Mouse (Mus musculus): ENCODE results near the gene Fgfr3.

Fgfr3 gene

DNA sequence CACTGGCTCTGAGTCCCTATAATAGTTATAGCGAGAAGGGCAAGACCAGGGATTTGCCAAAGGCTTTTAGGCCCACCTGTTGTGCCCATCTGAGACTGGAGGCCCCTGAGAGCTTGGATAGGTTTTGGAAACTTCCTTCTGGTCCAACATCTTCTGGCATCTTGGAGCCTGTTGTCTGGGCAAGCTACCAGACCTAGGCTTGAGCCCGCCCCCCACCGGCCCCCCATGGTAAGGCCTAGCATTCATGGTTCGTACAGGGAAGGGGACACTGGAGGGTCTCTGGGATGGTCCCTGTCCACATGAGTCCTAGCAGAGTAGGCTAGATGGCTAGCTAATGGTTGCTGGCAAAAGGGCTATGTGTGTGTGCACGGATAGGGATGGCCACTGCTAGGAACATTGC, 22.8 kb upstream of the Fgfr3 start:
- DNase-seq: no peak

DNA sequence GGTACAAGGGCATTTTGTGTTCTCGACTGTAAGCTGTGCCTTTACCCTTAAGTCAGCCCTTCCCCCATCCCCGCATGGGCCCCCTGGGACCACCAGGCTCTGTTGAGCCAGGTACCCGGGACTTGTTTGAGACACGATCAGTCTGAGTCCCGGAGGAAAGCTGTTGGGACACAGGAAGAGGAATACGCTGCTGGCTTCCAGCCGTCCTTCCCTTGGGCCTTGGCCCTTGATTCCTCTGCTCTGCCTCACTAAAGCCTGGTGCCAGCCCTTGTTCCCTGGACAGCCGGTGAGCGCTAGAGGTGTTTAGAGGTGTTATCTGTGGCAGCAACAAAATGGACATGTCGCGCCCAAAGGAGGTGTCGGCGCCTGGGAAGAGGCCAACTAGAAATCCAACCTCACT, 21.5 kb upstream of the Fgfr3 start:
- no peak for DNase-seq

DNA sequence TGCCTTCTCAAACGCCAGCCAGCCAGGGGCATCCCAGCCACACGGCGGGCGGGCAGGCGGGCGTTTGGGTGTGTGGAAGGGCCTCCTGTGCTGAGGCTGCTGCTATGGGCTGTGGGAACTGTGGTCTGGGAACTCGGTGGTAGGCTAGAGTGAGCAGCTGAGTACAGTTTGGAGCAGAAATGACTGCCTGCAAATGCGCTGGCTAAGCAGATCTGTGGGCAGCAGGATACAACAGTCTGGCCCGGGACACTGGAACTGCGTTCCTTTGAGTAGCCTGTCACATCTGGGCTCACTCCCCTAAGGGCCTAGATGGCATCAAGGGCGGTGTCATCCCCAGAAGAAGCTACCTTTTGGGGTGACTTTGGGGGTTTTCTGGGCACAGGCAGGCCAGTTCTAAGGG, 19.6 kb upstream of the Fgfr3 start:
- DNase-seq: no peak

DNA sequence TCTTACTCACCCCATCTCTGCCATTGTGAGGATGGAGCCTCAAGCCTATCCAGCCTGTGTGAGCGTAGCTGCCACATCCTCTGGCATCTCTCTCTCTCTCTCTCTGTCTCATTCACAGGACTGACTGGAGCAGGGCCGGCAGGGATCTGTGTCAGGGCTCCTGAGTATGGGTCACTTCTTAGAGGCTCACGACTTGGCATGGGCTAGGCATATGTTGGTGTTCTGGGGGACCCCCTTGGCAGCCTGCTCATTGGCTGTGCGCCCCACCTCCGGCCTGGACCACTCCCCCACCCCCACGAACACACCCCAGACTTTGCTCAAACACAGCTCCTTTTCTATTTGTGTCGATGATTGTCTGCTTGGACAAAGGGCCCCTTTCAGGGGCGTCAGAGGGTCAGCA, 17.5 kb upstream of the Fgfr3 start:
- DNase-seq: no peak

DNA sequence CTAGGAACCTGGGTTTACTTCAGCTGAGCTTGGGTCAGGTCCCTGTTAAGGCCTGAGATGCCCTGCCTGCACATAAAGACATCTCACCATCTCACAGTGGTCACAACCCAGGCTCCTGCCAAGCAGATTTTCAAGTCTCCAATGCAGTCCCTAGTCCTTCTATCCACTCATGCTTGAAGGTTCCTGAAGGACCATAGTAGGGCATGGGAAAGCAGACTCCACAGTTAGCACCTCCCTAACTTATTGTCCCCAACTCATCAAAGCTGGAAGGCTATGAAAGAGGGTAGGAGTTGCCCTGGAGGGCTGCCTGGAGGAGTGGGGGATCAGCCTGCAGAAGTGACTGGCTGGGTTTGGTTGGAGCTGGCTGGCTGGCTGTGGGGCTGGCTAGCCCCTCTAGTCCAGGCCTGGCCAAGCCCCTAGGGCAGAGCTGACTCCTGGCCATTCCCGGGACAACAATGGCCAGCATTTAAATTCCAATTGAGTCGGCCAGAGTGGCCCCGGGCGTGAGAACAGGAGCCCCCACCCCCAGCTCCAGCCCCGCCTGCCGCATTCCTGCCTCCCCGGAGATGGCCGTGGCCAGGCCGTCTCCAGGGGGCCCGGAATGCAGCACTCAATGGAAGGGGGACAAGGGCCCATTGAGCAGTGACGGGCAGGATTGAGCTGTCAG, 16.4 kb upstream of the Fgfr3 start:
- DNase-seq: no peak

DNA sequence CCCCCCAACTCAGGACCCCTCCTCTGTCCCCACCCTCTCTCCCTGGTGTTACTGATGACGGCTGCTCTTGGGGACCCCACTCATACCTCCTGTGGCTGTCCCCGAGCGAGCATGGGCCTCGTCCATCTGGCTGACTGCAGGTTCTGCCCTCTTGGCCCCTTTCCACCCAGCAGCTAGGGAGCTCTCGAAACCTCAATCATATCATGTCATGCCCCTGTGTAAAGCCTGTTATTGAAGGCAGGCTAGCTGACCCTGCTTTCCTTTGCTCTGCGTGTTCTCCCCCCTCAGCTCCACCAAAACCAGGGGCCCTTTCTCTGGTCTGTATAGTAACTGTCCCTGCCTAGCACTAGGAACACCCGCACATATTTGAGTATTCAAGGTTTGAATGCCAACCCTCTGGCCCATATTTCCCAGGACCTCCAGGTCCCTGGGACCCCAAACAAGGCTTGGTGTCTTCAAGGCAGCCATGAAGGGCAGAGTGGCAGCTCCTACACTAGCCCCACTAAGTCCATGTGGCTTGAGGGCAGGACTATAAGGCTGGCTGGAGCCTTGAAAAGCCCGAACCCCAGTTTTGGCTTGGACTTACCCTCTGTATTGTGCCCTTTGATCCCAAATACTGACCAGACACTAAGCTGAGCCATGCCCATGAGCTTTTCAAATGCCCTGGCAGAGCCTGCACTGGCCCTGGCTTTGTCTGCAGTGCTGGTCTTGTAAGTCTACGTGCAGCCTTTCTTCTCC, 15.7 kb upstream of the Fgfr3 start:
- no peak for DNase-seq

DNA sequence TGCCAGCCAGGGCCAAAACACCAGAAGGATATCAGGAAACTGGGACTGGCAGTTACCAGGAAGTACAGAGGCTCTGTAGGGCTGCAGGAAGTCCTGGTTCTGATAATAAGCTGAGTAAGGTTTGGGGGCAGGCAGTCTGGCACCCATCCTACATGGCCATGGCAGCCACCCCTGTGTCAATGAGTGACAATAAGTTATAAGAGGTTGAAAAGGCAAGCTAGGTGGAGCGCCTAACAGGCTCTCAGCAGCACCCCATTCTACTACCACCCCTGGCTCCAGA, 15.2 kb upstream of the Fgfr3 start:
- DNase-seq: peak; percentile 51

DNA sequence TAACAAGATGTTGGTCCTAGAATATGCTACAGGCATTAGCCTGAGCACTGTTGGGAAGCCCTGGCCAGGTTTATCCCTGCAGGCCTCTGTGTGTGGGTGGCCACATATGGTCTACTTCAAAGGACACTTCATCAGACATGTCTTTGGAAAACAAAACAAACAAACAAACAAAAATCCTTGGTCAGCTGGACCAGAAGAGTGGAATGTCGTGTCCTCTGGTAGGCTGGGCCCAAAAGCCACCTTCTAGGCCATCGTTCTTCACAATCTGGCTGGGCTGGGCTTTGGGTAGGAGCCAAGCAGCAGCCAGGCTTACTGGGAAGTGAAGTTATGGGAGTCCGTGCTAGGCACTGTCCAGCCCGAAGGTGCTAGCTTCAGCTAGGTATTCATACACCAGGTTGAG, 14.3 kb upstream of the Fgfr3 start:
- DNase-seq: peak; percentile 53

DNA sequence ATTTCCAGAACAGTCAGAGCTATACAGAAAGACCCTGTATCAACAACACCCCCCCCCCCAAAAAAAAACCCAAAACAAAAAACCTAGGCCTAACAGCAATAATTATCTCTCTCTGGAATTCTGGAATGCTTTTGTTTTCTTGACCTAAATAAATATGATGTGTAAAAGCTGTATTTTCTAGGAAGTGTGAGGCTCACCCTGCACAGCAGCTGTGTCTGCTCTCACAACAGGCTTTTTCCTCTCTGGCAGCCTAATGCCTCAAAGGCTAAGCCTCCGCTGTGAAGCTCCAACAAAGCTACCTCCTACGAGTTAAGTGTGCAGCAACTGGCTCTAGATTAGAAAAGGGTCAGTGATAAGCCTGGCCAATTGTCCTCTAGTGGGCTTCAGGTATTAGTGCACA, 12.4 kb upstream of the Fgfr3 start:
- peak; percentile 52 for DNase-seq

DNA sequence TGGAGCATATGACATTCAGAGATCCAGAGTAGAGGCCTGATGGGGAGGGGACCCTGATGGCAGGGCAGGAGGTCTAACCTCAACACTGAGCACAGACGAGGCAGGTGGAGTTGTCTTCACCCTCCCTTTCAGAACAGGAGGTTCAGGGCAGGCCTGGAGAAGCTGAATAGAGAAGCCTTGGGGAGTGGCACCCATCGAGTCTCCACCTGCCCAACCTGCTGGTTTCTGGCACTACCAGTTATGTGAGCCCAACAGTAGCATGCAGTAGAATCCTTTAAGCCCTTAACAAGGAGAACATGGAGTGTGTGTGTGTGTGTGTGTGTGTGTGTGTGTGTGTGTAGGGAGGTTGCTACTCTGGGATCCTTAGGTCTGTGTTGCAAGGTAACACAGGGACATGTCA, 8.9 kb upstream of the Fgfr3 start:
- no peak for DNase-seq

DNA sequence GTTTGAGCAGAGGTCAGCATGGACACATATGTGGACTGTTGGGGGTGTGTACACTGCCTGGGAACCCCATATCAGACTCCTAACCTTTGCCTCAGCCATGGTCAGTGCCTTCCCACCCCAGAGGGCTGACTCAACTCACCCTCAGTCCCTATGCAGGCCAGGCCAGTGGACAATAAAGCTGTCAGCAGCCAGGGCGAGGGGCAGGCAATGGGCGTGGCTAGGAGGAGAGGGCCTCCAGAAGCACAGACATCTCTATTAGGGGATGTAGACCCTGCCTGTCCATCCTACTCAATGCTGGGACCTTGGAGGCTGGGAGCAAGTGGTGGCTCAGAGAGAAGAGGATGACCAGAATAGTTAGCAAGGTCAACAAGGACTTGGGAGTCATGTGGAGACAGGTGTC, 6.3 kb upstream of the Fgfr3 start:
- no peak for DNase-seq

DNA sequence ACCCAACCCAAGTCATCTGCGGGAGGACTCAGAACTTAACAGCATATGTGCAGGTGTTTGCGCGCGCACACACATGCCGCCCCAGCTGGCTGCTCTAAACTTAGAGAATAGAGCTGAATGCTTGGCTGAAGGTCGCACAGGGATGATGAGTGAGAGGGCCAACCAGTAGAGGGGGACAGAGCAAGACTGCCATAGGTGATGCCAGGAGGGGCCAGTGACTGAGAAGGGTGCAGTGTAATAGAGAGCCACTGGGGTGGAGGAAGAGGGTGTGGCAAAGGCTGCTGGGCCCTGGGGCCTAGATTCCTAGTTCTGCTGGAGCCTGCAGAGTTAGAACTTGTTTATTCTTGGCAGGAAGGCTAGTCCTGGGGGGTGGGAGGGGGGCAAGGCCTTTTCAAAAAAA, 5.0 kb upstream of the Fgfr3 start:
- DNase-seq: peak; percentile 44

DNA sequence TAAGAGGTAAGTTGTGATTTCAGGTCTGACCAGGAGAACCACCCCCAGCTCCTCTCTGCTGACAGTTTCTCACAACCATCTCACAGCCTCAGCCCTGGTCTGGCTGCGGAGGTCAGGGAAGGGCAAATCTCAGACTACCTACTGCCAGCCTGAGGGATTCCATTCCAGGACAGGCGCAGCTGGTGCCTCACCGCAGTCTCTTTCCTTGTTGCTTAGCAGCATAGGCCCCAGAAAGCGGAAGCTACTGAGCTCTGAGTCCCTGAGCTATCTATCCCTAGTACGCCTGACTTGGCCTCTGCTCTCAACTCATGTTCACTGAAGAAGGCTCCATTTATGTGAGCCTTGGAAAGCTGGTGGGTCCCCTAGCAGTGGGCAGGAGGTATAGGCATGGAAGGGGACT, 3.0 kb upstream of the Fgfr3 start:
- no peak for DNase-seq

DNA sequence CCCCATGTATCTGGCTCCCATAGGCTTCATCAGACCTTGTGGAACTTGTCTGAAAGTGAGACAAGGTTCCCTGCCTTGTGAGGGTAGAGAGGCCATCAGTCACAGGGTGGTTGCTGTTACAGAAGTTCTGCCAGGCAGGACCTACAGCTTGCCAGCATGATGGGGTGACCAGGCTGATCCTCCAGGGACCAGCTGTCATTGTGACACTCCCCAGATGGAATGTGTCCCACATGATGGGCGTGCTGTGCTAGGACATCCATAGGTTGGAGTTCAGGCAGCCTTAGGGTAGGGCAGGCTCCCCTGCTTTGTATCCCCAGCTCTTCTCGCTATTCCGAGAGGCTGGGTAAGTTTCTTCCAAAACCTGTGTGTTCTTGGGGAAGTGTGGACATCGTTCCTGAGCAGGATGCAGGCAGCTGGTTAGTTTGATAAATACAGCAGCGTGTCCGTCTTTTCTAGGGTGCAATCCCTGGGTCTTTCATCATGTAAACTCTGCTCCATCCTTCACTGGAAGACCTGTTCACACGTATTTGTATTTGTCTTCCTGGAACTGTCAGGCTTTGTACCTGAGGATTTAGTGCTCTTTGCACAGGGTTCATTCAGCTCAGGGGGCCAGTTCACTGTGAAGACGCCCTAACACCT, 503 bp upstream of the Fgfr3 start:
- no peak for DNase-seq

DNA sequence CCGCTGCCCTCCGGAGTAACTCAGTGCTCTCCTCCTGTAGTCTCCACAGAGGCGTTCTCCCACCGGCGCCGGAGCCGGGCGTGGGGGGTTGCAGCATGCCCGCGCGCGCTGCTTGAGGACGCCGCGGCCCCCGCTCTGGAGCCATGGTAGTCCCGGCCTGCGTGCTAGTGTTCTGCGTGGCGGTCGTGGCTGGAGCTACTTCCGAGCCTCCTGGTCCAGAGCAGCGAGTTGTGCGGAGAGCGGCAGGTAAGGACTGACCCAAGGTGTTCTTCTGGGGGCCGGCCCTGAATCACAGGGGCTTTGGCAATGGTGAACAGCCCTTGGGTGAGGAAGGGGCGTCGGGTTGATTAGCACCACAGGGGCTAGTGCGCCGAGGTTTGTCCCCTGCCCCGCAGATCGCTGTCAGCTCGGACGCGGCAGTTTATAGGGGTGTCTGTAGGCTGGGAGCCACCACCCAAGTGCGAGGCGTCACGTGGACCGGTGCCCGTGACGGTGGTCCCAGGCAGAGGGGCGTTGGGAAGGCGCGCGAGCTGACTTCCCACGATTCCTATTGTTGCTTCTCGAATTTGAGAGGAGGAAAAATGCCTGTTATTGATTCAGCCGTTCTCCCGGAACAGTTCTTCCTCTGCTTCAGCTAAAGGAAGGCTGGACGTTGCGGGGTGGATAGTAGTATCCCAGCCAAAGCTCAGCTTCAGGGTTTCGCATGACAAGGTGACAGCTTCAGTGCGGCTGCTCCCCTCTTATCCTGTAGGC, 968 bp downstream of the Fgfr3 start:
- DNase-seq: peak; percentile 32

DNA sequence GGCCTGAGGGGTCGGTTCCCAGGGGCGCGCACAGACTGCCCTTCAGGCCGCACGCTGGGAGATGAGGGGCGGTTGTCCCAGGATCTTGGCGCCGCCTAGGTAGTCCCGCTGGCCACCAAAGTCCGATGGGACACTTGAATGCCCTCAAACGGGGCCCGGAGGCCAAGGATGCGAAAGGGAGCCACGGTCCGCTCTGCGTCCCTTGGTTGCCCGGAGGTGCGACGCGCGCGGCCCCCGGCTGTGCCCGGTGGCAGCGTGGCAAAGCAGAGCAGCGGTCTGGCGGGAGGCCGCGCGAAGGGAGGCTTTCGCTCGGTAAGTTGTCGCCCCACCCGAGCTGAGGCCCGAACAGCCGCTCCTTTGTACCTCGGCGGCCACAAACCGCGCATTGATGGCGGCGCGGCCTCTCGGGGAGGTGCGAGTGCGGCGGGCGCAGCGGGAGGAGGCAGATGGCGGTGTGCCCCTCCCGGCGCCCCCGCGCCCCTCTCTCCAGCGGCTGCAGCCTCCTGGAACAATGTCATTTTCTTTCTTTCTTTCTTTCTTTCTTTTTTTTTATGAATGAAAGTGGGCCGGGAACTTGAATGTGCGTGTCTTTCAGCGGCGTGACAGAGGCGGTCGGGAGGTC, 1.7 kb downstream of the Fgfr3 start:
- DNase-seq: peak; percentile 43

DNA sequence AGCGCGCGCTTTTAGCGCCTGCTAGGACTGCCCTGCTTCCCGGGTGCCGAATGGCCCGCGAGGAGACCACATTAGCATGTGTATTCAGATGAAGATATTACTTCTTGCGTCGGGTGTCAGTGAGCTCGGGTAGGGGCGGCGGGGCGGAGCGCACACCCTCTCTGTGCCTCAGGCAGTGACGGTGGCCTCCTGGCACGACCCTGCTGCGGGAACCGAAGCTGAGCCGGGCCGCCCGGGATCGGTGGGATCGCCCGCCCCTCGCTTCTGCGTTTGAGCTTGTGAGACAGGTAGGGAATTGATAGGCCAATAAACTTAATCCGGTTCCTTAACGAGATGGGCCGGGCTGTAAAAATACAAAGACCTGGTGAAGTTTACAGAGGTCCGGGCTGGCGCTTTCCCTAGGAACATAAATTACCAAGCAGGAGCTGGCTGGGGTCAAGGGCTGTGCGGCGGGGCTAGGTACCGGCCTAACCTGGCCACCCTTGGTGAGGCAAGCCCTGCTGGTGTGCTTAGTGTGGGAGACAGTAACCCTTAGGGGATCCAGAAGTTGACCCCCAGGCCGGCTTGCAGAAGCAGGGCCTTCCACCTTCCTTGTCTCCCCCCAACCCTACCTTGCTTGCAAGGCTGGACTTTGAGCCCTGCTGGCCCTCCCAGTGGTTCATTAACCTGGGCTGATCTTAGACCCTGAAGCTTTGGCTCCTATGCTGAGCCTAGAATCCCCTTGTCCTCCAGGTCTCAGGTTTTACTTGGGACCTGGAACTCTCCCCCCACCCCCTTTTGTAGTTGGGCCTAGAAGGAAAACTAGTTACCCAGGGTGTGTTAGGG, 2.4 kb downstream of the Fgfr3 start:
- DNase-seq: no peak

DNA sequence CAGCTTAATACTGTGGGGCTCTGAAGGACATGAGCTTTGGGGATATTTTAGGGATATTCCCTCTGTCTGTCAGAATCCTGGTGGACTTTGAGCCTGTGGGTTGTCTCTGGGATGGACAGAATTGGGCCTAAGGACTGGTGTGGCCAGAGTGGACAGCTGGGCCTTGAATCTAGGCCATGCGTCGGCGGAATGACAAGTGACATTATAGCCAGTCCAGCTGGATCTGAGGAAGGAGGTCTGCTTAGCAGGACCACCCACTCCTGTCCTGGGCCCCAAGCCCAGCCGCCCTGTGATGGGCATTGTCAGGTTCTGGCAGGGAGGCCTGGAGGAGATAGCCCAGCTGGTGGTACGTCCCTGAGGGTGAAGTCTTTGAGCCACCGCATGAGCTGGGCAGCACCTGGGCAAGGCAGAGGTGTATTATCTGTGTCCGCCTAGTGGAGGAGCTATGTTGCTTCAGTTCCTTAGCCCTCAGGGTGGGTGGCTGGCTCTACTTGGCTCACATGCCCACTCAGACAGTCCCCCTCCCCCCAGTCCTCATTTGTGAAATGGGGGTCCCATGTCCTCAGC, 4.7 kb downstream of the Fgfr3 start:
- DNase-seq: peak; percentile 69

DNA sequence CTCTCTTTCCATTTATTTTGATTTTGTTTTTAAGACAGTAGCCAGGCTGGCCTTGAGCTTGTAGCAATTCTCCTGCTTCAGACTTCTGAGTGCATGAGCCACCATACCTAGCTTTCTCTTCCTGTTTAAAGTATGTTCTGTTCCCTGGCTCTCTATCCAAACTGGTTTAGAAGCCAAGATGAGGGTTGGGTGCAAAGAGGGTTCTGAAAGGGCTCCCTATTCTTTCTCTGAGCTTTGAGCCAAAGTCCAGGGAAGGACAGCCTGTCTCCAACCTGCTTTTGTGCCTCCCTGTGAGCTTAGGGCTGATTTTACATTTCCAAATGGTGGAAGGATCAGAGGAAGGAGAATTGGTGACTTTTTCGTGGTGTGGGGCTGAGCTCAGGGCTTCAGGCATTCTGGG, 5.4 kb downstream of the Fgfr3 start:
- no peak for DNase-seq

DNA sequence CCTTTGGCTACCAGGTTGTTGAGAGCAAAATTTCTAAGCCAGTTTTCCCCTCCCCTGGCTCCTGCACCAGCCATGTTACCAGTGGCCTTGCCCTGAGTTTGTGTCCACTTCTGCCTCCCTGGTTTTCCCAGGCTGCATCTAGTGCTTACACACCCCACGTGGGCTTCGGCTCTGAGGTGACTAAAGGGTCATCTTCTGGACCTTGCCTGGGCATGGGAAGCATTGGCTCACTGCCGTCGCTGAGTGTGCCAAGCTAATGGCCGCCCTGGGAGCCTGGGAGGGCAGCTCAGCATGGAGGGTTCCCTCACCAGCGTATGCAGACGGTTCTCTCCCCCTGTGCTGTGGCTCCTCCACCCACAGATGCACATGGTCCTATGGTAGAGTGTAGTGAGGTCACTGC, 7.4 kb downstream of the Fgfr3 start:
- DNase-seq: no peak

DNA sequence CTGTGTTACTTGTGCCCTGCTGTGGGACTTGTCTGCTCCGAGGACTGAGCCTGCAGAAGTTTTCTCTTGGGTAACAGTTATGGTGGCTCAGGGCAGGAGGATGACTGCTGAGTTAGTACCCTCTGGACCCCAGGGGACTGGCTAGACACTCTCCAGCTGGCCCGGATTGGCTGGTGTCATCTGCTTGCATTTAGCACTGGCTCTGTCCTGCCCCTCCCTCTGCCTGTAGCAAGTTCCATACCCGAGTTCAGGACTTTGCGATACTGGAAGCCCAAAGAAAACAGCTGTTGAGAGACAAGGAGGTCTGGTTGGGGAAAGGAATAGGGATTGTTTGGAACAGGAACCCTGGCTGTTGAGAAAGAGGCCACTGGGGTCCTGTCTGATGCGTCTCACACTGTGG, 9.0 kb downstream of the Fgfr3 start:
- DNase-seq: peak; percentile 56

DNA sequence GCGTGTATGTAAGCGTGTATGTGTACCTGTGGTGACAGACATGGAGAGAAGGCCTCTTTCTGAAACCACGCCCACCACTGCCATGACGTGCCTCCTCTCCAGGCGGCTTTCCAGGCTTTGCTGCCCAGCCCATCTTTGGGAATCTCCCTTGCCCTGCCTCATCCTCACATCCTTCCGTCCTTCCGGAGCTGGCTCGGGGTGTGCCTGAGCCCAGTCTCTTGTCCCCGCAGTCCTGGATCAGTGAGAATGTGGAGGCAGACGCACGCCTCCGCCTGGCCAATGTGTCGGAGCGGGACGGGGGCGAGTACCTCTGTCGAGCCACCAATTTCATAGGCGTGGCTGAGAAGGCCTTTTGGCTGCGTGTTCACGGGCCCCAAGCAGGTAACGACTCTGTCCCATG, 9.6 kb downstream of the Fgfr3 start:
- peak; percentile 53 for DNase-seq
